Mouse (Mus musculus) G1E (cell line): ENCODE measurements around the gene Gdf3. TPM values are rescaled to one million over a fixed set of nuclear protein-coding genes. Genes with fewer than 3 reads are reported as not detected.

Source experiments
- ATAC-seq: 2 replicates; pipeline ENCODE4 v1.8.0; 2016; ENCODE audit warnings: mild to moderate bottlenecking; ENCODE audit not compliant: insufficient number of reproducible peaks, poor library complexity, low FRiP score, severe bottlenecking; ENCODE audit errors: extremely low read depth
- DNase-seq: peaks from one replicate; pipeline ENCODE4 v3.0.0; 2012; ENCODE audit warnings: low spot score
- H3K27me3 ChIP-seq: 2 replicates; pipeline ENCODE4 v1.6.1; 2012; ENCODE audit warnings: mild to moderate bottlenecking, low read length, inconsistent platforms; ENCODE audit not compliant: insufficient read depth
- H3K36me3 ChIP-seq: replicated peaks from 2 replicates; pipeline ENCODE3; 2012; ENCODE audit warnings: mild to moderate bottlenecking, inconsistent platforms
- H3K4me1 ChIP-seq: 2 replicates; pipeline ENCODE4 v1.6.1; 2012; ENCODE audit warnings: low read depth, low read length, inconsistent platforms, mixed read lengths; ENCODE audit not compliant: insufficient read depth
- H3K4me3 ChIP-seq: 2 replicates; pipeline ENCODE4 v1.5.1; 2012; ENCODE audit warnings: low read depth, mild to moderate bottlenecking, inconsistent platforms, low read length, moderate library complexity, mixed read lengths
- H3K9me3 ChIP-seq: replicated peaks from 2 replicates; pipeline ENCODE4 v1.6.1; 2012; ENCODE audit warnings: inconsistent platforms
- CTCF ChIP-seq: IDR thresholded peaks from 2 replicates; pipeline ENCODE4 v1.5.1; 2012; ENCODE audit warnings: low read depth, low read length, inconsistent platforms, mixed read lengths
- GATA1 ChIP-seq: IDR thresholded peaks from 2 replicates; pipeline ENCODE4 v1.6.1; 2012; ENCODE audit warnings: borderline replicate concordance, low read length, inconsistent platforms, mixed read lengths
- GATA2 ChIP-seq: IDR thresholded peaks from 2 replicates; pipeline ENCODE4 v1.6.1; 2012; ENCODE audit warnings: low read depth, low read length, inconsistent platforms, borderline replicate concordance
- POLR2AphosphoS5 ChIP-seq: IDR thresholded peaks from 2 replicates; pipeline ENCODE4 v1.6.1; 2012; ENCODE audit warnings: low read depth, low read length, inconsistent platforms; ENCODE audit not compliant: insufficient replicate concordance
- TAL1 ChIP-seq: conservative IDR thresholded peaks from 2 replicates; pipeline ENCODE4 v1.6.1; 2012; ENCODE audit warnings: low read depth, low read length, inconsistent platforms, mixed read lengths
- polyA plus RNA-seq: library from polyadenylated mRNA; stranded (reverse); fragments of >175 nt; gene quantifications from 2 replicates; pipeline ENCODE4 v1.2.3, GENCODE M21; 2012
- total RNA-seq, 2 experiments: library from RNA; stranded (forward) in 1 of 2; stranded (reverse) in 1 of 2; fragments of 200-1000 nt in 1 of 2; fragments of >200 nt in 1 of 2; fragmentation: Nextera tagmentation in 1 of 2; gene quantifications; 2 replicates each; pipeline ENCODE4 v1.2.3; 2014 to 2017

Gdf3 gene
- total and polyA plus RNA-seq, 3 experiments = 0.04 to 0.05 TPM; not detected in 1

- DNase-seq (no peak), ATAC-seq (no peak)
- no peaks in the 10 kb centered on the region for H3K9me3 ChIP-seq
- no peak overlapping the region for H3K4me3 ChIP-seq
- TF ChIP-seq POLR2AphosphoS5 = no peak
- TF ChIP-seq CTCF = no peak
- TF ChIP-seq GATA2 = no peak
- no peak for TF ChIP-seq GATA1
- no peak for TF ChIP-seq TAL1
- H3K4me1 ChIP-seq = no peaks in the 10 kb centered on the region
- H3K27me3 ChIP-seq = peaks cover 3% of the 10 kb centered on the region
- H3K36me3 ChIP-seq = no peaks in the 10 kb centered on the region
Observed at GRCm38 (mm10) chr6:122621066-122621465, 11.2 kb upstream of the Gdf3 start.

GRCm38 (mm10) chr6:122616022-122616421 lies 6.1 kb upstream of the Gdf3 start:
- no peak overlapping the region for H3K4me3 ChIP-seq
- H3K9me3 ChIP-seq = no peaks in the 10 kb centered on the region
- H3K27me3 ChIP-seq = peaks cover 3% of the 10 kb centered on the region; the same call in 1 of the 2 replicates
- H3K4me1 ChIP-seq = peaks cover 3% of the 10 kb centered on the region; the same call in 1 of the 2 replicates
- ATAC-seq = no peak
- H3K36me3 ChIP-seq = no peaks in the 10 kb centered on the region
- DNase-seq = no peak
- TF ChIP-seq TAL1 (no peak), POLR2AphosphoS5 (no peak), GATA2 (no peak), GATA1 (no peak), CTCF (no peak)

- TF ChIP-seq TAL1 = no peak
- peak; percentile 58 for TF ChIP-seq CTCF
- no peak for DNase-seq
- Histone ChIP-seq H3K4me1 (peaks cover 3% of the 10 kb centered on the region), H3K27me3 (peaks cover 6% of the 10 kb centered on the region; the same call in 1 of the 2 replicates), H3K9me3 (no peaks in the 10 kb centered on the region), H3K4me3 (no peak overlapping the region), H3K36me3 (no peaks in the 10 kb centered on the region)
- ATAC-seq = no peak
Observed at GRCm38 (mm10) chr6:122614047-122614446, 4.2 kb upstream of the Gdf3 start.

- no peaks in the 10 kb centered on the region for H3K9me3 ChIP-seq
- DNase-seq = no peak
- peaks cover 3% of the 10 kb centered on the region for H3K4me1 ChIP-seq
- H3K36me3 ChIP-seq = no peaks in the 10 kb centered on the region
- ATAC-seq = no peak
- H3K27me3 ChIP-seq = peaks cover 6% of the 10 kb centered on the region; the same call in 1 of the 2 replicates
- TF ChIP-seq GATA2 (no peak), CTCF (no peak), TAL1 (no peak), POLR2AphosphoS5 (no peak), GATA1 (no peak)
- H3K4me3 ChIP-seq = no peak overlapping the region
Observed at GRCm38 (mm10) chr6:122612426-122612825, 2.5 kb upstream of the Gdf3 start.

- DNase-seq (no peak), ATAC-seq (no peak)
- H3K27me3 ChIP-seq = peaks cover 3% of the 10 kb centered on the region; the same call in 1 of the 2 replicates
- peaks cover 6% of the 10 kb centered on the region for H3K4me1 ChIP-seq
- H3K36me3 ChIP-seq = no peaks in the 10 kb centered on the region
- TF ChIP-seq TAL1 (no peak), CTCF (no peak), POLR2AphosphoS5 (no peak)
- H3K4me3 ChIP-seq = no peak overlapping the region
- H3K9me3 ChIP-seq = no peaks in the 10 kb centered on the region
Observed at GRCm38 (mm10) chr6:122609377-122609728, 534 bp downstream of the Gdf3 start.

GRCm38 (mm10) chr6:122608434-122609376 lies 1.2 kb downstream of the Gdf3 start:
- DNase-seq (no peak), ATAC-seq (no peak)
- Histone ChIP-seq H3K4me1 (peaks cover 12% of the 10 kb centered on the region), H3K27me3 (peaks cover 3% of the 10 kb centered on the region; the same call in 1 of the 2 replicates), H3K36me3 (no peaks in the 10 kb centered on the region), H3K9me3 (no peaks in the 10 kb centered on the region), H3K4me3 (no peak overlapping the region)
- TF ChIP-seq CTCF = no peak
- TF ChIP-seq GATA2 = no peak
- no peak for TF ChIP-seq GATA1
- no peak for TF ChIP-seq POLR2AphosphoS5
- no peak for TF ChIP-seq TAL1
